Mouse (Mus musculus) bone marrow macrophage, adult 2 months (primary cell): Measurements from ENCODE around the gene Galc.

Experiments
- CTCF ChIP-seq: IDR thresholded peaks from 2 replicates; pipeline ENCODE4 v1.5.1; 2012; ENCODE audit warnings: low read depth, mild to moderate bottlenecking, low read length, moderate library complexity
- POLR2A ChIP-seq: IDR thresholded peaks from 2 replicates; pipeline ENCODE4 v1.6.1; 2012; ENCODE audit warnings: mild to moderate bottlenecking, low read depth, low read length, borderline replicate concordance

DNA sequence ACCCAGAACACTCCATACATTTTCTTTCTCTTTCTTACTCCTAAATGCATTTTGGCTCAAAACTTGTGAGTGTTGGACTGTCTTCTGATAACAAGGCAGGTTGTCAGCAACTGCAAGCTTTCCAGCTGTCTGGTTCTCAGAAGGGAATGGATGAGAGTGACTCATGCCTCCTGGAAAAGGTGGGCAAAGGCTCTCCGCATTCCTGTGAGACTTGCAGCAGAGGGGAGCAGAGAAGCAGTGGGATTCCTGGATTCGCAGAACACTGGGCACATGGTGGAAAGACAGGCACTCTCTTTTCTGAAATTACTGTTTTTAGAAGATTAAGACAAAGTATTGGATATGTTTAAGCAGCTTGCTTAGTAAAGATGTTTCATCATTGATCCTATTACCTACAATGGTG, 35.0 kb upstream of the Galc start:
- TF ChIP-seq POLR2A (no peak), CTCF (no peak)
